Mouse (Mus musculus): Measurements from ENCODE around the gene Kif26b. TPM values are rescaled to one million over a fixed set of nuclear protein-coding genes. Genes with fewer than 3 reads are reported as not detected.

Gene Kif26b
- polyA plus RNA-seq, 1 experiment, result 0.25 TPM

- no peak overlapping the region for H3K27ac ChIP-seq (ENCODE audit: control insufficient read depth, insufficient read depth, low read depth, low read length)
- H3K27me3 ChIP-seq (ENCODE audit: control insufficient read depth, insufficient read depth, low read length), result no peaks in the 10 kb centered on the region
- no peaks in the 10 kb centered on the region for H3K4me1 ChIP-seq (ENCODE audit: control insufficient read depth, insufficient read depth, low read length)
- H3K4me3 ChIP-seq (ENCODE audit: control insufficient read depth, low read depth, low read length), result no peak overlapping the region
- H3K36me3 ChIP-seq (ENCODE audit: control insufficient read depth, insufficient read depth, low read length), result no peaks in the 10 kb centered on the region
- no peak for TF ChIP-seq POLR2A (IDR thresholded peaks at IDR 0.05; ENCODE audit: control insufficient read depth, low read depth, low read length)
- TF ChIP-seq CTCF (IDR thresholded peaks at IDR 0.05; ENCODE audit: control insufficient read depth, insufficient read depth, insufficient replicate concordance, low read depth, low read length), result no peak
Observed at GRCm38 (mm10) chr1:178798333-178798732, 269.4 kb downstream of the Kif26b start.

- Histone ChIP-seq H3K27me3 (ENCODE audit: control insufficient read depth, insufficient read depth, low read length) (no peaks in the 10 kb centered on the region), H3K4me3 (ENCODE audit: control insufficient read depth, low read depth, low read length) (no peak overlapping the region), H3K27ac (ENCODE audit: control insufficient read depth, insufficient read depth, low read depth, low read length) (no peak overlapping the region), H3K36me3 (ENCODE audit: control insufficient read depth, insufficient read depth, low read length) (no peaks in the 10 kb centered on the region), H3K4me1 (ENCODE audit: control insufficient read depth, insufficient read depth, low read length) (no peaks in the 10 kb centered on the region)
- TF ChIP-seq CTCF (IDR thresholded peaks at IDR 0.05; ENCODE audit: control insufficient read depth, insufficient read depth, insufficient replicate concordance, low read depth, low read length), result no peak
- TF ChIP-seq POLR2A (IDR thresholded peaks at IDR 0.05; ENCODE audit: control insufficient read depth, low read depth, low read length), result no peak
Observed at GRCm38 (mm10) chr1:178798886-178799285, 270.0 kb downstream of the Kif26b start.

DNA sequence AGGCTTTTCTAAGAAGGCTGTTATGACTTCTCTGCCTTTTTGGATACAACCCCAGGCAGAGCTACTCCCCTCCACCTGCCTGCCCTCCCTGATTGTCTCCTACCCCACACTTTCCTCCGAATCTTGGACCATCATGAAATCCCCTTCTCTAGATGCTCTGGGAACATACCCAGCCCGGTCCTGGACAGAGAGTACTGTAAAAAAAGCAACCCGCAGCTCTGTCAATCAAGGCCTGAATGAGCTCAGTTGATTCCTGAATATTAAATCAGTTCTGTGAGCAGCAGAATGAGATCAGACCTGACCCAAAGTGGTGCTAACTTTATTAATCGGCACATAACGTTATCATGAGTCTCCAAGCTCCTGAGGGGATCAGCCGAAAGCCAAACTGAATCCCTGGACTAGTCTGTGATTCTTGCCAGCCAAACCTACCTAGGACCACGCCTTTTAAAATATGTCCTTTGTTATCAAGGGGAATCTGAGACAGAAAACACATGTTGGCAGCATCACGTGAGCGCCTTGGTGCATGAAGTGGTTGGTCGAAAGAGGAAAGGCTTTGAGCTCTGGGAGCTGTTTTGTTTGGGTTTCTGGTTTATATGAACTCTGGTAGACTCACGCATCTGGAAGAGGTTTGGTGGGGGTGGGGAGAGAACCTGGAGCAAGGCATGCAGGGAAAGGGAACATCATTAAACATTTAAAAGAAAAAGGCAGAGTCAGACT is 271.1 kb downstream of the Kif26b start:
- Histone ChIP-seq H3K36me3 (ENCODE audit: control insufficient read depth, insufficient read depth, low read length) (no peaks in the 10 kb centered on the region), H3K27me3 (ENCODE audit: control insufficient read depth, insufficient read depth, low read length) (no peaks in the 10 kb centered on the region), H3K27ac (ENCODE audit: control insufficient read depth, insufficient read depth, low read depth, low read length) (no peak overlapping the region), H3K4me3 (ENCODE audit: control insufficient read depth, low read depth, low read length) (no peak overlapping the region), H3K4me1 (ENCODE audit: control insufficient read depth, insufficient read depth, low read length) (no peaks in the 10 kb centered on the region)
- TF ChIP-seq CTCF (IDR thresholded peaks at IDR 0.05; ENCODE audit: control insufficient read depth, insufficient read depth, insufficient replicate concordance, low read depth, low read length), result no peak

- H3K36me3 ChIP-seq (ENCODE audit: control insufficient read depth, insufficient read depth, low read length), result no peaks in the 10 kb centered on the region
- no peaks in the 10 kb centered on the region for H3K4me1 ChIP-seq (ENCODE audit: control insufficient read depth, insufficient read depth, low read length)
- no peak overlapping the region for H3K27ac ChIP-seq (ENCODE audit: control insufficient read depth, insufficient read depth, low read depth, low read length)
- H3K4me3 ChIP-seq (ENCODE audit: control insufficient read depth, low read depth, low read length), result no peak overlapping the region
- TF ChIP-seq CTCF (IDR thresholded peaks at IDR 0.05; ENCODE audit: control insufficient read depth, insufficient read depth, insufficient replicate concordance, low read depth, low read length) (no peak), POLR2A (IDR thresholded peaks at IDR 0.05; ENCODE audit: control insufficient read depth, low read depth, low read length) (no peak)
- H3K27me3 ChIP-seq (ENCODE audit: control insufficient read depth, insufficient read depth, low read length), result no peaks in the 10 kb centered on the region
Observed at GRCm38 (mm10) chr1:178803155-178803554, 274.2 kb downstream of the Kif26b start.

DNA sequence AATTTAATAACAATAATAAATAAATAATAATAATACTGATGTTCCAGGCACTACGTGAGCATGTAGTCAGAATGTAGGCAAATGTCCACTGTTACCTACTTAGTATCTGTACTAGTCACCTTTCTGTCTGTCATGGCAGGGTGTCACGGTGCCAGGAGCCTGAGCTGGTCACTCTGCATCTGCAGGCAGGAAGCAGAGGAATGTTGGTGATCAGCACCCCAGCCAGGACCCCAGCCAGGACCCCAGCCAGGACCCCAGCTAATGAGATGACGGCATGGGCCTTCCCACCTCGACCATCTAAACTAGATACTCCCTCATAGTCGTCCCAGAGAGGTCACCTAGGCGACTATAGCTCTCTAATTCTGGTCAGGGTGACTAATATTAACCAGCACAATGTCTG is 288.6 kb downstream of the Kif26b start:
- H3K4me1 ChIP-seq (ENCODE audit: control insufficient read depth, insufficient read depth, low read length), result no peaks in the 10 kb centered on the region

DNA sequence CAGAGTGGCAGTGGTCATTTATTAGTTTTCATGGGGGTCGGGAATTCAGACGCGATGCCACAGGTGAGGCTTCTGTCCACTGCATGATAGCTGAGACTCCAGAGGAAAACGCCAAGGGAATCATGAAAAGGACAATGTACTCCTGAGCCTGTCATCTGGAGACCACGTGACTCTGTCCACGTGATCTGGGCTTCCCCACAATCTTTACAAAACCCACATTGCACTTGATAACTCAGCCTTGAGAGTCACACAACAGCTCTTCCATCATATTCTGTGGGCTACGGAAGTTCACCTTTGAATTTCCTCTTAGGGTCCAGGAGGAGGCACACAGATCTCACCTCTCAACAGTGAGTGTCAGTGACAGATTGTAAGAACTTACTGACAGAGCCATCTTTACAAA is 290.1 kb downstream of the Kif26b start:
- Histone ChIP-seq H3K4me3 (ENCODE audit: control insufficient read depth, low read depth, low read length) (no peak overlapping the region), H3K27me3 (ENCODE audit: control insufficient read depth, insufficient read depth, low read length) (no peaks in the 10 kb centered on the region), H3K4me1 (ENCODE audit: control insufficient read depth, insufficient read depth, low read length) (no peaks in the 10 kb centered on the region), H3K36me3 (ENCODE audit: control insufficient read depth, insufficient read depth, low read length) (no peaks in the 10 kb centered on the region), H3K27ac (ENCODE audit: control insufficient read depth, insufficient read depth, low read depth, low read length) (no peak overlapping the region)
- TF ChIP-seq POLR2A (IDR thresholded peaks at IDR 0.05; ENCODE audit: control insufficient read depth, low read depth, low read length), result no peak
- TF ChIP-seq CTCF (IDR thresholded peaks at IDR 0.05; ENCODE audit: control insufficient read depth, insufficient read depth, insufficient replicate concordance, low read depth, low read length), result no peak

More for the DNA sequence above, 288.6 kb downstream of the Kif26b start:
- Histone ChIP-seq H3K4me3 (ENCODE audit: control insufficient read depth, low read depth, low read length) (no peak overlapping the region), H3K36me3 (ENCODE audit: control insufficient read depth, insufficient read depth, low read length) (no peaks in the 10 kb centered on the region), H3K27me3 (ENCODE audit: control insufficient read depth, insufficient read depth, low read length) (no peaks in the 10 kb centered on the region), H3K27ac (ENCODE audit: control insufficient read depth, insufficient read depth, low read depth, low read length) (no peak overlapping the region)
- TF ChIP-seq POLR2A (IDR thresholded peaks at IDR 0.05; ENCODE audit: control insufficient read depth, low read depth, low read length) (no peak), CTCF (IDR thresholded peaks at IDR 0.05; ENCODE audit: control insufficient read depth, insufficient read depth, insufficient replicate concordance, low read depth, low read length) (no peak)

- Histone ChIP-seq H3K36me3 (ENCODE audit: control insufficient read depth, insufficient read depth, low read length) (no peaks in the 10 kb centered on the region), H3K4me3 (ENCODE audit: control insufficient read depth, low read depth, low read length) (no peak overlapping the region), H3K27me3 (ENCODE audit: control insufficient read depth, insufficient read depth, low read length) (no peaks in the 10 kb centered on the region), H3K27ac (ENCODE audit: control insufficient read depth, insufficient read depth, low read depth, low read length) (no peak overlapping the region), H3K4me1 (ENCODE audit: control insufficient read depth, insufficient read depth, low read length) (no peaks in the 10 kb centered on the region)
- TF ChIP-seq CTCF (IDR thresholded peaks at IDR 0.05; ENCODE audit: control insufficient read depth, insufficient read depth, insufficient replicate concordance, low read depth, low read length) (no peak), POLR2A (IDR thresholded peaks at IDR 0.05; ENCODE audit: control insufficient read depth, low read depth, low read length) (no peak)
Observed at GRCm38 (mm10) chr1:178820079-178820478, 291.2 kb downstream of the Kif26b start.

Data from testis, adult 2 months (tissue).